Mouse (Mus musculus) retina, adult 2 months (tissue): ENCODE data around the gene Zfp53.
"Not testable (repeated sequence)": the region's sequence is repeated elsewhere in the genome, so short reads cannot be mapped to it uniquely, and the experiment has no call there.

ENCODE experiments used
- DNase-seq: peaks from one replicate; pipeline ENCODE4 v3.0.0-alpha.2; 2012; ENCODE audit warnings: low read depth, low spot score

Gene Zfp53

DNA sequence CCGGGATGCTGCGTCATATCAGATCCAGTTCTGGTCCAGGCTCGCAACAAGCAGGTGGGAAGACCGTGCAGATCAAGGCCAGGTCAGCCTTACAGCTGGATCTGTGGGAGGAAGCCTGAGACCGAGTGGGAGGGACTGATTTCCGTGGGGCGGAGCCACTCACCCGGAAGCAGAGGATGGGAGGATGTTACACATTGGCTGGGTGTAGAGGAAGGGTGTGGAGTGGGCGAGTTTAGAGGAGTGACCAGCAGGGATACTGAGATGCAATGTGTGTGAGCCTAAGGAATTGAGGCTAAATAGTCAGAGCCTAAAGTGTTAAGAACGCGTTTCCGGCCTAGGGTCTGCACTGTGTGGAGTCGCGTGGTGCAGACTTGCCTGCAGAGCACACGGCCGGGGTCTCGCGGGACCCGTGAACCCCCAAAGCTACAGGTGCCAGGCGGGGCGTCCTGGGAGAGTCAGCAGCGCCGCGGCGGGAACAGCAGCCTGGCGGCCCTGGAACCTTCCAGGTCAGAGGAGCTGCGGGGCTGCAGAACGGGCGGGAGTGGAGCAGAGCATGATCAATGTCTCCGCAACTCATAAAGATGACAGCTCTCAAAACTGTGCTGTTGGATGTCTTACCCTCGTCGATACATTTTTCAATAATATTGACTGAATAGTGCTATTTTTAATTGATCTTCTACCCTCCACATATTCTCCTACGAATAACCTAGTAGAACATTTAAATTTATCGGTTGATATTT is at the start of gene Zfp53:
Gene Zfp53, plus strand, starts transcription at position 239 of the 740 bp plus-strand sequence.
- DNase-seq, result peak; percentile 73

DNA sequence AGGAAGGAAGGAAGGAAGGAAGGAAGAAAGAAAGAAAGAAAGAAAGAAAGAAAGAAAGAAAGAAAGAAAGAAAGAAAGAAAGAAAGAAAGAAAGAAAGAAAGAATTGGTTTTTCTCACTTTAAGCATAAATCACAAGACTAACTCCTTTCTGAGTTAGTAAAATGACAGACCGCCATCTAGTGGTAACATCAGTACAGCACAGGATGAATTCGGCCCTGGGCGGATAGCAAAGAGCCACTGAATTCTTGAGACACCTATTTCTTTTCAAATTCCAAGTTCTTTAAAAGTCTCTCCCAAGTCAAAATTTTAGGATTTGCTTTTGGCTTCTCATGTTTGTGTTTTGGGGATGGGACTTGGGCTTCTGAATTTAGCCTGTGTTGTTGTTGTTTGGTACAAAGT is 39.1 kb upstream of the Zfp53 start:
- peak; percentile 57 for DNase-seq

DNA sequence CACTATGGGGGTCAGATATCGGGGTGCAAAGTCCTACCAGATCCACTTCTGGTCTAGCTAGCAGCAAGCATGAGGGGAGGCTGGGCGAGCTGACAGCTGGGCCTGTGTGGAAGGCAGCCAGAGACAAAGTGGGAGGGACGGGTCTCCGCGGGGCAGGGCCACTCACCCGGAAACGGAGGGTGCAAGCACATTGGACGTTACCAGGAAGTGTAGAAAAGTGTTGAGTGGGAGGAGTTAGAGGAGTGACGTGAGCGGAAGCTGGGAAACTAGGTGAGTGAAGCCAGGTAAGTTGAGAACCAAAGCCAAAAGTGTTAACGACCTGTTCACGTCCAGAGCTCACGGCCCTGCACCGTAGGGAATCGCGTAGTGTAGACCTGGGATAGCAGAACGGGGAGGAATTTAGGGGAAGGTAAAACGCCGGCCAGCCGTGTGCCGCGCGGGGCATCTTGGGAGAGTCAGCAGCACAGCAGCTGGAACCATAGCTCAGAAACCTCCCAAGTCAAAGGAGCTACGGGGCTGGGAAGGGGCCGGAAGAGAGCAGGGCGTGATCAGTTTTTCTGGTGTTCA is 38.6 kb upstream of the Zfp53 start, which contains the start of gene Zfp51:
Gene Zfp51, plus strand, starts transcription at position 237 of the 567 bp plus-strand sequence.
- DNase-seq, result peak; percentile 73

DNA sequence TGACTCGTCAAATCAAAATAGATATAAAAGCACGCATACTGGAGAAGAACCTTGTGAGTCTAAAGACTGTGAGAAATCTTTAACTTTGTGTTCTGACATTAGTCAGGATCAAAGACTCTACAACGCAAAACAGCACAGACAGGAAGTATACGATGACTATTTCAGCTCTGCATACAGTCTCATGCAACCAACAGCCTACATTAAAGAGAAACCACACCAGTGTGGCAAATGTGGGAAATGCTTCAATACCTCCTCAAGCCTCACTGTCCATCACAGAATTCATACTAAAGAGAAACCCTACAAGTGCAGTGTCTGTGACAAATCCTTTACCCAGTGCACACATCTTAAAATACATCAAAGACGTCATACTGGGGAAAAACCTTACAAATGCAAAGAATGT is 25.2 kb upstream of the Zfp53 start:
- no peak for DNase-seq

GRCm38 (mm10) chr17:21472032-21472652 is 16.7 kb upstream of the Zfp53 start:
- DNase-seq, result no peak

DNA sequence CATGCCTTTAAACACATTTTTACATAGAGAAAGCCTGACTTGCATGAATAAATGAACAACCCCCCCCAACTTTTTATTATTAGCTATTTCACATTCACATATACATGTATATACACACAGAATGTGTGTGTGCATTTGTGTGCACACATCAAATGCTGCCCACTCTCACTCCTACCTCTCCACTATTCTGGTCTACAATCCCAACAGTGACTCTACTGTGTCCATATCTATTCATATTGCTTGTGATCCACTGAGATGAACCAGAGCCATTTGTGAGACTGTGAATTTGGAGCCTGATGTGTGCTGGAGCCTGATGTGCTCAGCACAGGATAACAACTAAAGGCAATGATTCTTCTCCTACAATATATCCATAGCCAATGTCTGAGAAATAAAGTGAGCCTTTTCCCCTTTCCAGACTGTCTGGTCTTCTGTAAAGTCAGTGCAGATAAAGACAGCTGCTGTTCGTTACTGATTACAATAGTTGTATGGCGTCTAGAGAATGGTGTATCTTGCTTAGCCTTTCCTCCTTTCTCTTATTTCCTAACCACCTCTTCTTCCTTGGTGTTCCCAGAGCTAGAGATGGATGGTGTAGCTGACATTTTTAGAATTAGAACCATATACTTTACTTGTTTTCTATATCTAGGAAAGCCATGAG is 16.0 kb upstream of the Zfp53 start:
- no peak for DNase-seq

DNA sequence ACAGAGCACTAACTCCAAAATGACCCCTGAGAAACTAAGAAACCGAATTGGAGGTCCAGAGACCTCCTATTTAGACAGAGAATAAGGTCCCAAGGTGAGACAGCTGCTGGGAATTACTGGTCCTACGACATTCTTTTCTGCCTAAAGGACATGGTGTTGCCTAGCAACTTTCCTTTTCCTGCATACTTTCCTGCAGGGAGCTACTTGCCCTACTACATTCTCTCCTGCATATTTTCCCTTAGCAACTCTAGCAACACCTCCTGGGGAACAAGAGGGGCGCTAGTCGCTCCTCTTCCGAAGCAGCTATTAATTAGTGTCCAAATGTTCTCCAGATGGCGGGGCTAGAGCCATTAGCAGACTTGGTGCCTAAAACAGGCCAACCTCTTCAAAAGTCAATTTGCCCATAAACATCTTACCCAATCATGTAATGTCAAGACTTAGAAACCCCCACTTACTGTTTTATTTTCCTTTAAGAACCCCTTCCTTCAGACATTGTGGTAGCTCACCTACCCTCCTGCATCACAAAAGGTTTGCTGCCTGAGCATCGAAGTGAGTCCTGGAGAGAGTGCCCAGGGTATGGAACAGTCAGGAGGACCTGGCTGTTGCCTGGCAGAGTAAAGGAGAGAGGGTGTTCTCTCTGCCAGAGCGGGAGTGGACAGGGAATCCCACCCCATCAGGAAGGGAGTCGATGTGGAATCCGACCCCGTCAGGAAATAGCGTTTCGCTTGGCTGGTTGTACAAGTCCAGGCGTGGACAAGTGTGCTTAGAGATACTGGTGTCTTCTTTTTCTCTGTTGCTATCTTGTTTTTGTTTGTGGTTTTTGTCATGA is 15.2 kb upstream of the Zfp53 start:
- no peak for DNase-seq

- DNase-seq, result not testable (repeated sequence)
Observed at GRCm38 (mm10) chr17:21474729-21475128, 14.1 kb upstream of the Zfp53 start.

- not testable (repeated sequence) for DNase-seq
Observed at GRCm38 (mm10) chr17:21475290-21475689, 13.5 kb upstream of the Zfp53 start.

- not testable (repeated sequence) for DNase-seq
Observed at GRCm38 (mm10) chr17:21476351-21476750, 12.4 kb upstream of the Zfp53 start.

- not testable (repeated sequence) for DNase-seq
Observed at GRCm38 (mm10) chr17:21478103-21478777, 10.6 kb upstream of the Zfp53 start.

DNA sequence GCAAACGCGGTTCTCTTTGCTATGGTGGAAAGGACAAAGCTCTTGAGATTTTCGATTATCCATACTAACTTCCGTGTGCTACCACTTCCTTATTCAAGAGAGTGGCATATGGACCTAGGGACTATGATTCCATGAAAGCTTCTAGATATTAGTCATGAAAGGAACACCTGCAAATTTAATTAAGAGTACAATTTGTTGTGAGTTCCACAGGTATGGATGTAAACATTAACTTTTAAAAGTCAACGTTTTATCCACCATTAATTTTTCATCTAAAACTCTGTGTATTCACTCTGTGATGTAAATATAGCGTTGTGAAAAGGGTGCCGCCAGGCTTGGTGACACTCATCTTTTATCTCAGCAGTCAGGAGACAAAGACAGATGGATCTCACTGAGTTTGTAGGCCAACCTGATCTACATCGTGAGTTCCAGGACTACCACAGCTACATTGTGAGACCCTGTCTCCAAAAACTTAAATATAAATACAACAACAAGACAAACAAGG is 753 bp downstream of the Zfp53 start:
- DNase-seq, result no peak

GRCm38 (mm10) chr17:21501365-21501764 is 12.6 kb downstream of the Zfp53 start:
- DNase-seq, result no peak

DNA sequence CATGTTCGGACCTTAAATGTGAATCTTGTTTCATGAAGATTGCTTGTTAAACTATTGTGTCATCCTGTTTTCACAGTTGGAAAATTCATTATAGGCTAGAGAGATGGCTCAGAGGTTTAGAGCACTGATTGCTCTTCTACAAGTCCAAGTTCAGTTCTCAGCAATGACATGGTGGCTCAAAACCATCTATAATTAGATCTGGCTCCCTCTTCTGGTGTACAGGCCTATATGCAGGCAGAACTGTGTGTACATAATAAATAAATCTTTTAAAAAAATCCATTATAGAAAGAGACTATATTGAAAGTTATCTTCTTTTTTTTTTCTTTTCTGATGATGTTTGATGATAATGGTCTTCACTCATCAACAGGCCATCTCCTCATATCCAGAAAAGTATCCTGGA is 15.7 kb downstream of the Zfp53 start:
- no peak for DNase-seq

DNA sequence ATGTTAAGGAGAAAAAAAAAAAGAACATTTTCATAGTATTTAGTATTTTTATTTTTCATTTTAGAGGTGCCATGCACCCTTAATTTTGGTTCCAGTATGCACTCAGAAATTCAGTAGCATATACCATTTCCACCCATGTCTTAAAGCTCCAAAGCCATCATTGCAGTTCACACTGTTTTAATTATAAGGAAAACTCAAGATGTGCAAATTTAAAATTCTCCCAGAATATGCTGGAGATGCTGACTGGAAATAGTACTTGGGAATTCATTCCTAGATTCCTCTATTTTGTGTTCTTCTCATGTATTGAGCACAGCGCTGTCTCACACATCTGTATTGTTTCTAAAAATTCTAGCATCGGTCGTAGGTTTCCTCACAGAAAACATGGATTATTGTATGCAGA is 17.5 kb downstream of the Zfp53 start:
- DNase-seq, result no peak

- DNase-seq, result no peak
Observed at GRCm38 (mm10) chr17:21509756-21510155, 21.0 kb downstream of the Zfp53 start.

GRCm38 (mm10) chr17:21515403-21516105 is 26.8 kb downstream of the Zfp53 start:
- no peak for DNase-seq

GRCm38 (mm10) chr17:21516201-21517129 is 27.7 kb downstream of the Zfp53 start:
- no peak for DNase-seq

GRCm38 (mm10) chr17:21517130-21517671 is 28.4 kb downstream of the Zfp53 start:
- no peak for DNase-seq
